Mouse (Mus musculus): ENCODE results near the gene Wipi1. TPM values are rescaled to one million over a fixed set of nuclear protein-coding genes. Genes with fewer than 3 reads are reported as not detected.

Gene Wipi1
- total and polyA plus RNA-seq, 3 experiments = 74.6 to 110 (median 92.3) TPM

GRCm38 (mm10) chr11:109574604-109575003, 37.2 kb downstream of the Wipi1 start:
- WGBS = 91% methylated on average over 2 of the region's 2 CpGs
- no peak overlapping the region for H3K9ac ChIP-seq (ENCODE audit: low read depth, low read length)
- H3K27me3 ChIP-seq (ENCODE audit: control insufficient read depth, insufficient read depth, low read length) = no peaks in the 10 kb centered on the region
- intact Hi-C loops (cut with DNase I) = no loop called here
- H3K36me3 ChIP-seq (ENCODE audit: control insufficient read depth, insufficient read depth, low read length) = no peaks in the 10 kb centered on the region
- H3K4me3 ChIP-seq = no peak overlapping the region
- no peaks in the 10 kb centered on the region for H3K79me2 ChIP-seq (replicated peaks; ENCODE audit: control insufficient read depth, insufficient read depth, low read length)
- DNase-seq = no peak
- peaks cover 2% of the 10 kb centered on the region; the same call in 1 of the 2 replicates for H3K4me1 ChIP-seq (ENCODE audit: control insufficient read depth, insufficient read depth, low read length)
- no peak overlapping the region for H3K27ac ChIP-seq
- TF ChIP-seq CTCF (IDR thresholded peaks at IDR 0.05) (no peak), EP300 (IDR thresholded peaks at IDR 0.05; ENCODE audit: insufficient read depth, low read depth, low read length) (no peak), POLR2A (IDR thresholded peaks at IDR 0.05; ENCODE audit: insufficient read depth, low read depth, low read length) (no peak)

GRCm38 (mm10) chr11:109572051-109572450, 39.7 kb downstream of the Wipi1 start:
- Histone ChIP-seq H3K4me1 (ENCODE audit: control insufficient read depth, insufficient read depth, low read length) (peaks cover 3% of the 10 kb centered on the region; the same call in 1 of the 2 replicates), H3K79me2 (replicated peaks; ENCODE audit: control insufficient read depth, insufficient read depth, low read length) (no peaks in the 10 kb centered on the region), H3K4me3 (no peak overlapping the region), H3K9ac (ENCODE audit: low read depth, low read length) (no peak overlapping the region), H3K36me3 (ENCODE audit: control insufficient read depth, insufficient read depth, low read length) (no peaks in the 10 kb centered on the region), H3K27me3 (ENCODE audit: control insufficient read depth, insufficient read depth, low read length) (no peaks in the 10 kb centered on the region), H3K27ac (no peak overlapping the region)
- 83% methylated on average over 11 of the region's 11 CpGs for WGBS
- TF ChIP-seq POLR2A (IDR thresholded peaks at IDR 0.05; ENCODE audit: insufficient read depth, low read depth, low read length) (no peak), CTCF (IDR thresholded peaks at IDR 0.05) (no peak), EP300 (IDR thresholded peaks at IDR 0.05; ENCODE audit: insufficient read depth, low read depth, low read length) (no peak)
- intact Hi-C loops (cut with DNase I) = no loop called here
- DNase-seq = no peak

GRCm38 (mm10) chr11:109569809-109570208, 42.0 kb downstream of the Wipi1 start:
- Histone ChIP-seq H3K79me2 (replicated peaks; ENCODE audit: control insufficient read depth, insufficient read depth, low read length) (no peaks in the 10 kb centered on the region), H3K9ac (ENCODE audit: low read depth, low read length) (no peak overlapping the region), H3K4me3 (no peak overlapping the region), H3K4me1 (ENCODE audit: control insufficient read depth, insufficient read depth, low read length) (peaks cover 3% of the 10 kb centered on the region; the same call in 1 of the 2 replicates), H3K27me3 (ENCODE audit: control insufficient read depth, insufficient read depth, low read length) (no peaks in the 10 kb centered on the region), H3K27ac (no peak overlapping the region), H3K36me3 (ENCODE audit: control insufficient read depth, insufficient read depth, low read length) (no peaks in the 10 kb centered on the region)
- TF ChIP-seq POLR2A (IDR thresholded peaks at IDR 0.05; ENCODE audit: insufficient read depth, low read depth, low read length) (no peak), EP300 (IDR thresholded peaks at IDR 0.05; ENCODE audit: insufficient read depth, low read depth, low read length) (0 out of 2 replicates have a peak, but pooled peaks have one; percentile 35)
- peak; percentile 35 to 48 for DNase-seq
- intact Hi-C loops (cut with DNase I) = no loop called here
- WGBS = 41% methylated on average over 7 of the region's 7 CpGs

DNA sequence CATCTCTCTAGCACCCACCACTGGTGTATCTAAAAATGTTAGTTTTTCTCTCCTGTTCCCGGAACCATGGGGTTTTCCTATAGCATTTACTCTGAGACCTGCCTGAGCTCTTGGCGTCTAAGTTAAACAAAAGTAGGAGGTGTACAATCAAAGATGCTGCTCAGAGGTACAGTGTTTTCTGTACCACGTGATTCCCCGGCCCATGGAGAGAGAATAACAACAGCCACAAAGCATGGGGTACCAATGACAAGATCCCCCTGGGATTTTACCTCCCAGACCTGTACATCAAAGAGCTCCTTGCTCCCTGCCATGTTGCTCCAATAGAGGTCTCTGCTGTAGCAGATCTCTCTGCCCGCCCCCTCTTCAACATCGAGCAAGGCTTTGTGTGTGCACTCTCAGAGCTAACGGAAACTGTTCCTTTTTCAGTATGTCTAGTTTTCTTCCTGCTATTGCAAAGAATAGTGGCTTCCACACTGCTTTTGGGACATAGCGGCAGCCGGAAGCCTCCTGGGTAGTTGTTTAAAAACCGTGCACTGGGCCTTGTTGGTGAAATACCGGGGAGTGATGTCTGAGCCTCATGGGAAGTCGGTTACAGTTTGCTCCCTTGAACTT, 42.7 kb downstream of the Wipi1 start:
- 68% methylated on average over 12 of the region's 12 CpGs for WGBS
- H3K4me1 ChIP-seq (ENCODE audit: control insufficient read depth, insufficient read depth, low read length) = peaks cover 3% of the 10 kb centered on the region; the same call in 1 of the 2 replicates

GRCm38 (mm10) chr11:109564466-109565214, 47.1 kb downstream of the Wipi1 start:
- TF ChIP-seq POLR2A (IDR thresholded peaks at IDR 0.05; ENCODE audit: insufficient read depth, low read depth, low read length) (no peak), CTCF (IDR thresholded peaks at IDR 0.05) (no peak), EP300 (IDR thresholded peaks at IDR 0.05; ENCODE audit: insufficient read depth, low read depth, low read length) (no peak)
- Histone ChIP-seq H3K9ac (ENCODE audit: low read depth, low read length) (no peak overlapping the region), H3K4me1 (ENCODE audit: control insufficient read depth, insufficient read depth, low read length) (peaks cover 4% of the 10 kb centered on the region), H3K27ac (no peak overlapping the region), H3K4me3 (no peak overlapping the region), H3K79me2 (replicated peaks; ENCODE audit: control insufficient read depth, insufficient read depth, low read length) (no peaks in the 10 kb centered on the region), H3K27me3 (ENCODE audit: control insufficient read depth, insufficient read depth, low read length) (no peaks in the 10 kb centered on the region), H3K36me3 (ENCODE audit: control insufficient read depth, insufficient read depth, low read length) (no peaks in the 10 kb centered on the region)
- intact Hi-C loops (cut with DNase I) = loop anchor here (5.0 kb wide), 2 partner anchors 62 to 117 kb away; no protein-coding TSS in a partner anchor
- WGBS = 75% methylated on average over 15 of the region's 15 CpGs
- no peak for DNase-seq

More for the DNA sequence above, 42.7 kb downstream of the Wipi1 start:
- H3K9ac ChIP-seq (ENCODE audit: low read depth, low read length) = no peak overlapping the region
- DNase-seq = no peak
- H3K36me3 ChIP-seq (ENCODE audit: control insufficient read depth, insufficient read depth, low read length) = no peaks in the 10 kb centered on the region
- intact Hi-C loops (cut with DNase I) = no loop called here
- no peaks in the 10 kb centered on the region for H3K27me3 ChIP-seq (ENCODE audit: control insufficient read depth, insufficient read depth, low read length)
- H3K4me3 ChIP-seq = no peak overlapping the region
- no peak overlapping the region for H3K27ac ChIP-seq
- TF ChIP-seq EP300 (IDR thresholded peaks at IDR 0.05; ENCODE audit: insufficient read depth, low read depth, low read length) (no peak), CTCF (IDR thresholded peaks at IDR 0.05) (no peak), POLR2A (IDR thresholded peaks at IDR 0.05; ENCODE audit: insufficient read depth, low read depth, low read length) (no peak)
- H3K79me2 ChIP-seq (replicated peaks; ENCODE audit: control insufficient read depth, insufficient read depth, low read length) = no peaks in the 10 kb centered on the region

DNA sequence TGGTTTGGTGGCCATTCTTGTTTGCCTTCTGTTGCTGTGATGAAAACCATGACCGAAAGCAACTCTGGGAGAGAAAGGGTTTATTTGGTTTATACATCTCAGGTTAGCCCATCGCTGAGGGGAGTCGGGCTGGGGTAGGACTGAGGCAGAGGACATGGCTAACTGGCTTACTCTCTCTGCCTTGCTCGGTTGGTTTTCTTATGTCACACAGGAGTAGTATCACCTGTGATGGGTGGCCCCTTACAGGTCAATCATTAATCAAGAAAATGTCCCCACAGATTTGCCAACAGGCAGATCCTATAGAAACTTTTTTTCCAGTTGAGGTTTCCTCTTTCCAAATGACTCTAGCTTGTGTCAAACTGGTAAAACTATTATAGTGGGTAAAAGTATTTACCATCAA, 48.1 kb downstream of the Wipi1 start:
- Histone ChIP-seq H3K4me1 (ENCODE audit: control insufficient read depth, insufficient read depth, low read length) (peaks cover 4% of the 10 kb centered on the region), H3K27ac (no peak overlapping the region), H3K36me3 (ENCODE audit: control insufficient read depth, insufficient read depth, low read length) (no peaks in the 10 kb centered on the region), H3K79me2 (replicated peaks; ENCODE audit: control insufficient read depth, insufficient read depth, low read length) (no peaks in the 10 kb centered on the region), H3K9ac (ENCODE audit: low read depth, low read length) (no peak overlapping the region), H3K4me3 (no peak overlapping the region), H3K27me3 (ENCODE audit: control insufficient read depth, insufficient read depth, low read length) (no peaks in the 10 kb centered on the region)
- DNase-seq = no peak
- 92% methylated on average over 4 of the region's 4 CpGs for WGBS
- TF ChIP-seq POLR2A (IDR thresholded peaks at IDR 0.05; ENCODE audit: insufficient read depth, low read depth, low read length) (no peak), CTCF (IDR thresholded peaks at IDR 0.05) (no peak), EP300 (IDR thresholded peaks at IDR 0.05; ENCODE audit: insufficient read depth, low read depth, low read length) (no peak)
- intact Hi-C loops (cut with DNase I) = loop anchor here (5.0 kb wide), 2 partner anchors 61 to 116 kb away; no protein-coding TSS in a partner anchor

Measured in heart, adult 2 months (tissue).